Comparison of ENCODE assay signal across 24 mouse cellular contexts in the genomic region with DNA sequence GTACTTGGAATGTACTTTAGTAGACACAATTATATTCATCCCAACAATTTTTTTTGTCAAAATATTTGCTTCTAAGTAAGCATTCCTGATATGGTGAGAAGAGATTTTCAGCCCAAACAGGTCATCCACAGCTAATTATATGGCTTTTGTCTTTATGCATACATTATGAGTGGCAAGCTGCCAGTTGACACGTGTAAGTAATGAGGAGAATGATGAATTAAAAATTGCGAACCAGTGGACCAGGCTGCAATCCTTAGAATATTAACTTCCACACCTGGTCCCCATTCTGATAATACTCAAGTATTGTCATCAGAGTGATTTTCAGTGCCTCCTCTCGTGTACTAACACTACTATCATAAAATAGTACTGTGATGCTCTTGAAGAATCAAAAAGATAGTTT.
DNase-seq lines count a peak whose midpoint lies in the region; ATAC-seq and TF ChIP-seq lines count a peak whose summit lies in the region.
"Had no signal": no experiment of that assay in that cellular context is flagged by ENCODE, and none has a peak within 500 bp of the region (broad histone marks: within the 10 kb centered on the region; RNA-seq: fewer than 3 reads in every experiment).

No protein-coding gene starts in this region.

- no peak overlapping the region for H3K9ac ChIP-seq in hindbrain, embryonic 11.5 days (ENCODE audit: low read depth, low read length)
- no peak overlapping the region for H3K9ac ChIP-seq in midbrain, embryonic 14.5 days (replicated peaks; ENCODE audit: low read length)
- no peak overlapping the region for H3K9ac ChIP-seq in hindbrain, postnatal 0 days (replicated peaks; ENCODE audit: low read length)
- H3K9ac ChIP-seq: embryonic facial prominence, embryonic 13.5 days; forebrain, embryonic 15.5 days; intestine, embryonic 15.5 days had no signal

- 61% methylated on average over 3 of the region's 3 CpGs for WGBS in hindbrain, embryonic 11.5 days
- WGBS in hindbrain, embryonic 10.5 days = 74% methylated on average over 3 of the region's 3 CpGs
- WGBS in midbrain, embryonic 14.5 days = 47% methylated on average over 3 of the region's 3 CpGs
- 76% methylated on average over 3 of the region's 3 CpGs for WGBS in midbrain, embryonic 10.5 days
- 33% methylated on average over 3 of the region's 3 CpGs for WGBS in hindbrain, postnatal 0 days

- H3K27ac ChIP-seq in hindbrain, embryonic 11.5 days (ENCODE audit: low read depth, low read length) = no peak overlapping the region
- H3K27ac ChIP-seq in hindbrain, embryonic 10.5 days = no peak overlapping the region
- H3K27ac ChIP-seq in midbrain, embryonic 14.5 days (replicated peaks; ENCODE audit: low read depth, low read length) = no peak overlapping the region
- H3K27ac ChIP-seq in midbrain, embryonic 10.5 days (replicated peaks) = no peak overlapping the region
- no peak overlapping the region for H3K27ac ChIP-seq in hindbrain, postnatal 0 days
- H3K27ac ChIP-seq: embryonic facial prominence, embryonic 10.5 days; embryonic facial prominence, embryonic 13.5 days; forebrain, embryonic 15.5 days; intestine, embryonic 15.5 days had no signal

- no peak overlapping the region for H3K4me3 ChIP-seq in hindbrain, embryonic 11.5 days (ENCODE audit: low read depth, low read length)
- H3K4me3 ChIP-seq in hindbrain, embryonic 10.5 days = no peak overlapping the region
- no peak overlapping the region for H3K4me3 ChIP-seq in midbrain, embryonic 14.5 days (replicated peaks; ENCODE audit: low read depth, low read length)
- no peak overlapping the region for H3K4me3 ChIP-seq in midbrain, embryonic 10.5 days
- H3K4me3 ChIP-seq in hindbrain, postnatal 0 days (ENCODE audit: low read length) = no peak overlapping the region
- H3K4me3 ChIP-seq: embryonic facial prominence, embryonic 10.5 days; embryonic facial prominence, embryonic 13.5 days; erythroblast, embryonic 14.5 days; forebrain, embryonic 15.5 days; intestine, embryonic 15.5 days had no signal

- no peak for TF ChIP-seq POLR2A in brain, embryonic 14.5 days (IDR thresholded peaks at IDR 0.05; ENCODE audit: borderline replicate concordance, extremely low read depth, insufficient read depth, insufficient read length, poor library complexity, severe bottlenecking)

- TF ChIP-seq CTCF in brain, embryonic 14.5 days (IDR thresholded peaks at IDR 0.05; ENCODE audit: borderline replicate concordance, extremely low read depth, insufficient read depth, insufficient read length) = no peak
- no peak for TF ChIP-seq CTCF in hindbrain, postnatal 0 days (IDR thresholded peaks at IDR 0.05; ENCODE audit: low read depth)

- H3K36me3 ChIP-seq in hindbrain, embryonic 11.5 days (ENCODE audit: control insufficient read depth, insufficient read depth, low read length) = no peaks in the 10 kb centered on the region
- H3K36me3 ChIP-seq in hindbrain, embryonic 10.5 days = no peaks in the 10 kb centered on the region
- no peaks in the 10 kb centered on the region for H3K36me3 ChIP-seq in midbrain, embryonic 14.5 days (ENCODE audit: control insufficient read depth, insufficient read depth, low read length)
- H3K36me3 ChIP-seq in midbrain, embryonic 10.5 days = no peaks in the 10 kb centered on the region
- no peaks in the 10 kb centered on the region for H3K36me3 ChIP-seq in hindbrain, postnatal 0 days (ENCODE audit: insufficient read depth, low read length)
- H3K36me3 ChIP-seq: embryonic facial prominence, embryonic 10.5 days; embryonic facial prominence, embryonic 13.5 days; forebrain, embryonic 15.5 days; intestine, embryonic 15.5 days had no signal

- DNase-seq in hindbrain, embryonic 11.5 days (ENCODE audit: low spot score) = no peak
- no peak for DNase-seq in hindbrain, embryonic 10.5 days (ENCODE audit: low spot score)
- DNase-seq in midbrain, embryonic 14.5 days = peak; percentile 51
- DNase-seq in midbrain, embryonic 10.5 days (ENCODE audit: low spot score) = no peak
- peak; percentile 64 for DNase-seq in brain, embryonic 14.5 days (ENCODE audit: low read depth)
- peak; percentile 25 for DNase-seq in hindbrain, postnatal 0 days (ENCODE audit: low spot score)
- DNase-seq: adrenal gland, adult 2 months; adrenal gland, postnatal 14 days; cerebellum, adult 11-12 months; cerebellum, adult 8-10 months; cerebellum, postnatal 10 days; cerebellum, postnatal 36 days; embryo, embryonic 11 days; gastrocnemius, postnatal 10 days; gastrocnemius, postnatal 36 days; heart, adult 11 months; kidney, adult 11 months had no signal

- no peaks in the 10 kb centered on the region for H3K4me1 ChIP-seq in hindbrain, embryonic 11.5 days (replicated peaks; ENCODE audit: control insufficient read depth, insufficient read depth, low read length)
- H3K4me1 ChIP-seq in hindbrain, embryonic 10.5 days (replicated peaks) = no peaks in the 10 kb centered on the region
- H3K4me1 ChIP-seq in midbrain, embryonic 14.5 days (ENCODE audit: control insufficient read depth, insufficient read depth, low read length) = no peaks in the 10 kb centered on the region
- H3K4me1 ChIP-seq in midbrain, embryonic 10.5 days = no peaks in the 10 kb centered on the region
- H3K4me1 ChIP-seq in hindbrain, postnatal 0 days (ENCODE audit: insufficient read depth, low read length) = no peaks in the 10 kb centered on the region
- H3K4me1 ChIP-seq: embryonic facial prominence, embryonic 10.5 days; embryonic facial prominence, embryonic 13.5 days; forebrain, embryonic 15.5 days; intestine, embryonic 15.5 days had no signal

- no peak overlapping the region for H3K4me2 ChIP-seq in hindbrain, embryonic 11.5 days (replicated peaks; ENCODE audit: low read depth, low read length)
- H3K4me2 ChIP-seq in midbrain, embryonic 14.5 days (ENCODE audit: low read length) = no peak overlapping the region
- H3K4me2 ChIP-seq in hindbrain, postnatal 0 days (ENCODE audit: low read depth, low read length) = no peak overlapping the region
- H3K4me2 ChIP-seq: embryonic facial prominence, embryonic 13.5 days; forebrain, embryonic 15.5 days; heart, embryonic 11.5 days; intestine, embryonic 15.5 days had no signal

- peak; percentile 45; the same call in 1 of the 2 replicates for ATAC-seq in hindbrain, embryonic 11.5 days (ENCODE audit: low FRiP score)
- no peak for ATAC-seq in midbrain, embryonic 14.5 days (ENCODE audit: low FRiP score, low TSS enrichment)
- ATAC-seq in hindbrain, postnatal 0 days = no peak
- ATAC-seq: CD4-positive, CD25-positive, alpha-beta regulatory T cell, adult 4 months; forebrain, embryonic 15.5 days; intestine, embryonic 15.5 days had no signal

- no peaks in the 10 kb centered on the region for H3K9me3 ChIP-seq in hindbrain, embryonic 11.5 days (ENCODE audit: control insufficient read depth, low read length)
- no peaks in the 10 kb centered on the region for H3K9me3 ChIP-seq in hindbrain, embryonic 10.5 days
- no peaks in the 10 kb centered on the region for H3K9me3 ChIP-seq in midbrain, embryonic 14.5 days (ENCODE audit: control insufficient read depth, low read length)
- H3K9me3 ChIP-seq in midbrain, embryonic 10.5 days (replicated peaks) = no peaks in the 10 kb centered on the region
- no peaks in the 10 kb centered on the region for H3K9me3 ChIP-seq in hindbrain, postnatal 0 days (ENCODE audit: low read length)
- H3K9me3 ChIP-seq: embryonic facial prominence, embryonic 10.5 days; embryonic facial prominence, embryonic 13.5 days; forebrain, embryonic 15.5 days; intestine, embryonic 15.5 days had no signal

- no peaks in the 10 kb centered on the region for H3K27me3 ChIP-seq in hindbrain, embryonic 11.5 days (ENCODE audit: control insufficient read depth, insufficient read depth, low read length)
- H3K27me3 ChIP-seq in hindbrain, embryonic 10.5 days (ENCODE audit: insufficient read depth, poor library complexity, severe bottlenecking) = no peaks in the 10 kb centered on the region
- H3K27me3 ChIP-seq in midbrain, embryonic 14.5 days (ENCODE audit: control insufficient read depth, insufficient read depth, low read length) = no peaks in the 10 kb centered on the region
- no peaks in the 10 kb centered on the region for H3K27me3 ChIP-seq in midbrain, embryonic 10.5 days (ENCODE audit: low read depth, poor library complexity, severe bottlenecking)
- H3K27me3 ChIP-seq in hindbrain, postnatal 0 days (ENCODE audit: insufficient read depth, low read length) = no peaks in the 10 kb centered on the region
- H3K27me3 ChIP-seq: embryonic facial prominence, embryonic 13.5 days; forebrain, embryonic 15.5 days; intestine, embryonic 15.5 days had no signal

Comparison
In these comparisons a context has a peak if more than half of its experiments do, and no peak if none do; other contexts are left out.
1. DNase-seq: peak in midbrain, embryonic 14.5 days (single experiment), brain, embryonic 14.5 days (single experiment) and hindbrain, postnatal 0 days (single experiment); none in hindbrain, embryonic 11.5 days (single experiment), hindbrain, embryonic 10.5 days (single experiment) and midbrain, embryonic 10.5 days (single experiment).